ENCODE assay signal across 8 mouse cellular contexts in the genomic region with DNA sequence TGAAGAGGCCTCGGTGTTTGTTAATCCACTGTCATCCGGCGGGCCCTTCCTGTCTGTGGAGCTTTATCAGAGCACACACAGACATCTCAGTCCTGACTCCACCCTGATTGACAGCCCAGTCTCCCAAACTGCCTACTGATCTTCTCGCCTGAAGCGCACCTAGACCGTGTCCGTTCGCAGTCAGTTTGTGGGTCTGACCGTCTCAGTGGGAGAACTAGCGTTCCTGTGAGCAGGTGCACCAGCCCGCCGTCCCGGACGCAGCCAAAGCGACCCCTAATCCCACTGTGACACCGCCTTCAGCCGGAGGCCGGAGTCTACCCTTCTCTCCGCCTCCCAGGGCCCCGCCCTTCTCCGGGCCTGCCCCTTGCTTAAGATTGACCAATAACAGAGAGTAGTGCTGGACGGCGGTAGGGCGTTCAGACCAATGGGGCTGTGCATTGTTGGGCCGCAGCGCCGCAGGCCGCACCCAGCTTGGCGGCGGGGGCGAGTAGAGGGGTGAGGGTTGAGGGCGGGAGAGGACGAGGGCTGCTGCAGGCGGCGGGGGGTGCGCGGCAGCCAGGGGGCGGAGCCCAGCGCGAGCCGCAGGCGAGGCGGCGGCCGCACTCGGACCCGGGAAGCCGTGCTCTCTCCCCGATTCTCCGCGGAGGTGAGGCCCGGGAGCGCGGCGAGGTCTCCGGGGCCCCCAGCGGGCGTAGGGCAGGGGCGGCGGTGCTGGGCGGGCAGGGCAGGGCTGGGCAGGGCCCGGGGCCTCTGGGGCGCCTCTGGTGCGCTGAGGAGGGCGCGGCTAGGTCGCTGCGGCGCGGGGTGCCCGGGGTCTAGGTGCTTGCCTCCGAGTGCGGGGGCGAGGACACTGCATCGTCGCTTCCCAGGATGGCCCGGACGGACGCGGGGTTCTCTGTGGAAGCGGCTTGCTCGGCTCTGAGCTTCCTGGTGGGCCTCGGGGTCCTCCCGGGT. TPM values are rescaled to one million over a fixed set of nuclear protein-coding genes. Genes with fewer than 3 reads are reported as not detected.
A peak's percentile ranks its signal among the peaks of the same experiment; 100 is the strongest.
DNase-seq lines count a peak whose midpoint lies in the region; ATAC-seq and TF ChIP-seq lines count a peak whose summit lies in the region.

A gene (plus strand): TSS at position 397 of the 954 bp plus-strand sequence.

- TF ChIP-seq CTCF in cortical plate, adult 2 months (IDR thresholded peaks at IDR 0.05; ENCODE audit: extremely low read depth, insufficient read depth, low read length) = no peak

- H3K27me3 ChIP-seq in megakaryocyte, embryonic 14.5 days (replicated peaks) = no peaks in the 10 kb centered on the region

- H3K27ac ChIP-seq in cortical plate, adult 2 months (ENCODE audit: insufficient read depth, low read length) = peak within 1 kb of the TSS; percentile 87

- no peaks in the 10 kb centered on the region for H3K9me3 ChIP-seq in megakaryocyte, embryonic 14.5 days

- H3K4me3 ChIP-seq in cortical plate, adult 2 months (ENCODE audit: insufficient read depth, low read length) = peak within 1 kb of the TSS; percentile 68
- H3K4me3 ChIP-seq in megakaryocyte, embryonic 14.5 days (replicated peaks) = peak within 1 kb of the TSS; percentile 93

- peak; percentile 96 to 97 for DNase-seq in gastrocnemius, adult 8-10 months (ENCODE audit: low spot score in 2 of 2)
- DNase-seq in hindlimb bud, embryonic 11.5 days (ENCODE audit: extremely low spot score, low read depth, low spot score) = peak; percentile 87
- peak; percentile 93 to 96 for DNase-seq in left cerebral cortex, adult 8-10 months (ENCODE audit: low spot score in 2 of 2)
- peak; percentile 97 for DNase-seq in right cerebral cortex, postnatal 10 days (ENCODE audit: low spot score in 2 of 2)
- DNase-seq in urinary bladder, postnatal 25 days (ENCODE audit: low spot score) = peak; percentile 90

- TF ChIP-seq POLR2A in cortical plate, adult 2 months (IDR thresholded peaks at IDR 0.05; ENCODE audit: extremely low read depth, insufficient read depth, low read length) = peak; percentile 95

- peaks cover 24% of the 10 kb centered on the region for H3K36me3 ChIP-seq in megakaryocyte, embryonic 14.5 days (replicated peaks; ENCODE audit: low read length)

- ATAC-seq in activated CD4-positive, CD25-positive, alpha-beta regulatory T cell, adult 4 months = peak; percentile 87

- peaks cover 4% of the 10 kb centered on the region for H3K4me1 ChIP-seq in cortical plate, adult 2 months (ENCODE audit: control insufficient read depth, insufficient read depth, low read length)
- peaks cover 49% of the 10 kb centered on the region for H3K4me1 ChIP-seq in megakaryocyte, embryonic 14.5 days

RNA-seq across cellular contexts. Expression of the gene that starts here (rescaled TPM):
- polyA plus RNA-seq in activated CD4-positive, CD25-positive, alpha-beta regulatory T cell, adult 4 months (2017; shearing (Covaris generic)) = 100 to 1,000 TPM in 1 of 2 experiments, 10 to 100 TPM in 1; 98.4 to 118 TPM
- polyA plus RNA-seq in cortical plate, adult 2 months (2012; rRNA removed) = 375 and 376 TPM in 2 replicates
- total RNA-seq in gastrocnemius, adult 8-10 months (2022) = 10 to 100 TPM; 59.0 to 71.9 (median 66.0) TPM
- 100 to 1,000 TPM; 396 to 434 (median 416) TPM for total RNA-seq in left cerebral cortex, adult 8-10 months (2022)
- polyA plus RNA-seq in megakaryocyte, embryonic 14.5 days (2012; ENCODE audit: insufficient read depth, low replicate concordance) = 255 and 447 TPM in 2 replicates

Comparison
In these comparisons a context has a peak if more than half of its experiments do, and no peak if none do; other contexts are left out.
1. Peak in every context shown above with its lines: DNase-seq, ATAC-seq, H3K4me3 ChIP-seq and H3K27ac ChIP-seq.
2. RNA of the gene that starts here (total RNA-seq): 396 to 434 TPM in left cerebral cortex, adult 8-10 months; 59.0 to 71.9 TPM in gastrocnemius, adult 8-10 months; every median in the first group is over 4 times any median in the second.